Mouse (Mus musculus): Measurements from ENCODE around the gene Itgb4. TPM values are rescaled to one million over a fixed set of nuclear protein-coding genes. Genes with fewer than 3 reads are reported as not detected.
"Not testable (repeated sequence)": the region's sequence is repeated elsewhere in the genome, so short reads cannot be mapped to it uniquely, and the experiment has no call there.

Gene Itgb4
- polyA plus RNA-seq, 1 experiment from 2014 or later: 2.1 TPM

GRCm38 (mm10) chr11:116012262-116012947, 37.9 kb downstream of the Itgb4 start, which contains the start of gene Galk1:
Gene Galk1, minus strand, starts transcription at chr11:116012719.
- WGBS: under 1% methylated on average over 55 of the region's 55 CpGs
- peak within 1 kb of the TSS; percentile 72 for H3K27ac ChIP-seq
- H3K36me3 ChIP-seq: 0 out of 2 replicates have a peak, but pooled peaks cover 6% of the 10 kb centered on the region
- peak within 1 kb of the TSS; percentile 55 for H3K4me3 ChIP-seq
- peak; percentile 78 for ATAC-seq (ENCODE audit: low FRiP score)
- H3K4me2 ChIP-seq (replicated peaks): peak within 1 kb of the TSS; percentile 85
- peak within 1 kb of the TSS; percentile 77 for H3K9ac ChIP-seq
- no peaks in the 10 kb centered on the region for H3K9me3 ChIP-seq (replicated peaks)
- peaks cover 19% of the 10 kb centered on the region for H3K4me1 ChIP-seq
- peaks cover 2% of the 10 kb centered on the region; the same call in 1 of the 2 replicates for H3K27me3 ChIP-seq

DNA sequence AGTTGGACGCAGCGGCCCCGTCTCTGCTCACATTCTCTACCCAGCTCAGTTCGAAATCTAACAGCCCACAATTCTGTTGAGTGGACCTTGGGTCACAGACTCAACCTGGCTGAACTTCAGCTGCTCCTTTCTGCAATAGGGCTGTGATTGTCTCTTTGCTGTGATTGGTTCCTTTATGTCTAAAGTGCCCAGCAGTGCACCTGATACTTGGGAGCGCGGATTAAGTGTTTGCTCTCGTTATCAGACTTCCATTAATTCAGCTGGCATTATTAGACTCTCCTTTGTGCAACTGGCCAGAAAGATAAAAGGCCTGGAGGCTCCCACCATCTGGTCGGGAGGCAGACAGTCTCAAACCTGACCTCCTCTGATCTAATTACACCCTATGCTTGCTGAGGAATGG, 40.3 kb downstream of the Itgb4 start:
- peaks cover 2% of the 10 kb centered on the region; the same call in 1 of the 2 replicates for H3K27me3 ChIP-seq
- 0 out of 2 replicates have a peak, but pooled peaks cover 1% of the 10 kb centered on the region for H3K36me3 ChIP-seq
- H3K9me3 ChIP-seq (replicated peaks): no peaks in the 10 kb centered on the region
- H3K4me1 ChIP-seq: peaks cover 19% of the 10 kb centered on the region
- no peak overlapping the region for H3K4me3 ChIP-seq
- H3K27ac ChIP-seq: no peak overlapping the region
- H3K4me2 ChIP-seq (replicated peaks): no peak overlapping the region
- H3K9ac ChIP-seq: no peak overlapping the region
- no peak for ATAC-seq (ENCODE audit: low FRiP score)
- 70% methylated on average over 8 of the region's 8 CpGs for WGBS

GRCm38 (mm10) chr11:116018106-116018505, 43.6 kb downstream of the Itgb4 start:
- 31% methylated on average over 6 of the region's 6 CpGs for WGBS
- Histone ChIP-seq H3K9ac (no peak overlapping the region), H3K9me3 (replicated peaks) (no peaks in the 10 kb centered on the region), H3K4me2 (replicated peaks) (no peak overlapping the region), H3K4me1 (peaks cover 13% of the 10 kb centered on the region), H3K27me3 (no peaks in the 10 kb centered on the region), H3K36me3 (peaks cover 15% of the 10 kb centered on the region), H3K27ac (no peak overlapping the region), H3K4me3 (no peak overlapping the region)
- ATAC-seq (ENCODE audit: low FRiP score): no peak; the same call in 1 of the 2 replicates

DNA sequence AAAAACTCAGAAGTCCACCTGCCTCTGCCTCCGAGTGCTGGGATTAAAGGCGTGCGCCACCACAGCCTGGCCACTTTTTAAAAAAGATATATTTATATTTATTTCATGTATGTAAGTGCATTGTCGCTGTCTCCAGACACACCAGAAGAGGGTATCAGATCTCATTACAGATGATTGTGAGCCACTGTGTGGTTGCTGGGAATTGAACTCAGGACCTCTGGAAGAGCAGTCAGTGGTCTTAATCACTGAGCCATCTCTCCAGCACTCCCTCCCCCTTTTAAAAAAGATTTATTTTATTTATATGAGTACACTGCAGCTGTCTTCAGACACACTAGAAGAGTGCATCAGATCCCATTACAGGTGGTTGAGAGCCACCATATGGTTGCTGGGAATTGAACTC, 44.4 kb downstream of the Itgb4 start:
- WGBS: 96% methylated on average over 4 of the region's 4 CpGs
- H3K4me3 ChIP-seq; H3K4me2 ChIP-seq (replicated peaks); H3K9ac ChIP-seq; H3K27ac ChIP-seq; H3K9me3 ChIP-seq (replicated peaks); ATAC-seq (ENCODE audit: low FRiP score); H3K27me3 ChIP-seq: not testable (repeated sequence)
- Histone ChIP-seq H3K36me3 (peaks cover 15% of the 10 kb centered on the region), H3K4me1 (peaks cover 13% of the 10 kb centered on the region)

DNA sequence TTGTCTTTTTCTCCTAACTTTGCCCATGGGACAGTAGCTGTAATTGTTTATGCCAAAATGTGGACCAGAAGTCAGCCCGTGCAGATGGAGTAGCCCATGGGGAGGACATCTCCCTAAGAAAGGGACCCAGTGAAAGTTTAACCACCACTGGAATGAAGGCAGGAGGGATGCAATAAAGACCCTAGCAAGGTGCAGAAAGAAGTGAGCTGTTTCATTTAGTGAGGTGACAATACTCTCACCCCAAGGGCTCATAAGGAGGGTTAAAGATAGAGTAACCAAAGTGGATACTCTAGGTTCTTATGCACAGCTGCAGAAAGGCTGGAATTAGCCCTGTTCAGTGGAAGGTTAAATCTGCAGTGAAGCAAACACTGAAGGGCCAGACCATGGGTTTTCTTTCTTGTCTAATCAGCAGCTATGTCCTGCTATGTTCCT, 44.9 kb downstream of the Itgb4 start:
- H3K36me3 ChIP-seq: peaks cover 15% of the 10 kb centered on the region
- no peak overlapping the region for H3K27ac ChIP-seq
- ATAC-seq (ENCODE audit: low FRiP score): no peak
- H3K9me3 ChIP-seq (replicated peaks): no peaks in the 10 kb centered on the region
- no peak overlapping the region for H3K4me3 ChIP-seq
- H3K4me2 ChIP-seq (replicated peaks): no peak overlapping the region
- 49% methylated on average over 1 of the region's 1 CpGs for WGBS
- peaks cover 13% of the 10 kb centered on the region for H3K4me1 ChIP-seq
- H3K9ac ChIP-seq: no peak overlapping the region
- no peaks in the 10 kb centered on the region for H3K27me3 ChIP-seq

DNA sequence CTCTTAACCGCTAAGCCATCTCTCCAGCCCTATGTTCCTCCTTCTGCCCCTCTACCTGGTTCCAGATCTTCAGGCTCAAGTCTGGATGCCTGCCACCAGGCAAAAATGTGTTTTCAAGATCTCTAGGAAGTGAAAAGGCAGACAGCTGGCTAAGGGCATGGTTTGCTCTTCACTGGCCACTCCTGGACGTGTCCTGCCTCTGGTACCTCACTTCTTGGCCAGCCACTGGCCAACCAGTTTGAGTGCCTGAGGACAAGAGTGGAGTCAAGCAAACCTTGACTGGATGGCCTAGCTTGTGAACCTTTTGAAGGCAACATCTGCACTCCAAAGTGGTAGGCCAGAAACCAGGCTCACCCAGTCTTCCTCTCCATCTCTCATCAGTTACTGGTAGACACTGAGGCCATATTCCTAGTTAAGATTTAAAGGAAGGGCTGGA, 45.5 kb downstream of the Itgb4 start:
- no peak overlapping the region for H3K4me2 ChIP-seq (replicated peaks)
- H3K9me3 ChIP-seq (replicated peaks): no peaks in the 10 kb centered on the region
- peaks cover 15% of the 10 kb centered on the region for H3K36me3 ChIP-seq
- ATAC-seq (ENCODE audit: low FRiP score): no peak
- H3K4me3 ChIP-seq: no peak overlapping the region
- no peaks in the 10 kb centered on the region for H3K27me3 ChIP-seq
- H3K27ac ChIP-seq: peak overlapping the region; percentile 4; the same call in 1 of the 2 replicates
- no peak overlapping the region for H3K9ac ChIP-seq
- peaks cover 13% of the 10 kb centered on the region for H3K4me1 ChIP-seq
- 79% methylated on average over 2 of the region's 2 CpGs for WGBS

- Histone ChIP-seq H3K4me2 (replicated peaks) (no peak overlapping the region), H3K4me1 (peaks cover 13% of the 10 kb centered on the region), H3K27ac (no peak overlapping the region), H3K4me3 (no peak overlapping the region), H3K27me3 (no peaks in the 10 kb centered on the region), H3K9ac (no peak overlapping the region), H3K36me3 (peaks cover 15% of the 10 kb centered on the region), H3K9me3 (replicated peaks) (no peaks in the 10 kb centered on the region)
- ATAC-seq (ENCODE audit: low FRiP score): no peak
- 68% methylated on average over 1 of the region's 1 CpGs for WGBS
Measured at GRCm38 (mm10) chr11:116020519-116020922, 46.0 kb downstream of the Itgb4 start.

GRCm38 (mm10) chr11:116021328-116022220, 47.1 kb downstream of the Itgb4 start:
- H3K9ac ChIP-seq: no peak overlapping the region
- H3K4me1 ChIP-seq: peaks cover 13% of the 10 kb centered on the region
- no peak overlapping the region for H3K27ac ChIP-seq
- H3K36me3 ChIP-seq: peaks cover 15% of the 10 kb centered on the region
- peak overlapping the region; percentile 59 for H3K4me2 ChIP-seq (replicated peaks)
- H3K27me3 ChIP-seq: no peaks in the 10 kb centered on the region
- ATAC-seq (ENCODE audit: low FRiP score): no peak
- no peaks in the 10 kb centered on the region for H3K9me3 ChIP-seq (replicated peaks)
- WGBS: 84% methylated on average over 6 of the region's 6 CpGs
- peak overlapping the region; percentile 3; the same call in 1 of the 2 replicates for H3K4me3 ChIP-seq

DNA sequence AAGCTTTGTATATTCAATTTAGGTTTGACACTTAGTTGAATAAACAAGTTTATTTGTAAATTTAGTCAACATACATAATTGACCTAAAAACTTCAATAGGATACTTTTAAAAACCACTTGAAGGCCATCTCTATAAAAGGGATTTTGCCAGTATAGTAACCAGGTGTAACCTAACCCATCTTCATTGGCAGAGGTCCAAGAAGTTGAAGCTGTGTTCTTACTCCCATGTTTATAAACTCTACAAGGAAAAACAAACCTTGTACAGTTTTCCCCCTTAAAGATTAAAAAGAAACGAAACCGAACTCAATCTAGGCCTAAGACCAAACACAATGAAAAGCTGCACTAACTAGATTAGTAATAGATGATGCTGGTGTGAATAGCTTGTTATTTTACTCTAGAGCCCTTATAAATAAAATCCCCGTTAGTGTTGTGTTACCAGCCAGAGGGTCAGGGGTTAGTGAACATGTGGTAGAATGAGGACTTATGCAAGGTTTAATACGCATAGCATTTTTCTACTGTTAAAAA, 47.8 kb downstream of the Itgb4 start:
- 83% methylated on average over 4 of the region's 4 CpGs for WGBS
- Histone ChIP-seq H3K27ac (no peak overlapping the region), H3K9ac (peak overlapping the region; percentile 25)

DNA sequence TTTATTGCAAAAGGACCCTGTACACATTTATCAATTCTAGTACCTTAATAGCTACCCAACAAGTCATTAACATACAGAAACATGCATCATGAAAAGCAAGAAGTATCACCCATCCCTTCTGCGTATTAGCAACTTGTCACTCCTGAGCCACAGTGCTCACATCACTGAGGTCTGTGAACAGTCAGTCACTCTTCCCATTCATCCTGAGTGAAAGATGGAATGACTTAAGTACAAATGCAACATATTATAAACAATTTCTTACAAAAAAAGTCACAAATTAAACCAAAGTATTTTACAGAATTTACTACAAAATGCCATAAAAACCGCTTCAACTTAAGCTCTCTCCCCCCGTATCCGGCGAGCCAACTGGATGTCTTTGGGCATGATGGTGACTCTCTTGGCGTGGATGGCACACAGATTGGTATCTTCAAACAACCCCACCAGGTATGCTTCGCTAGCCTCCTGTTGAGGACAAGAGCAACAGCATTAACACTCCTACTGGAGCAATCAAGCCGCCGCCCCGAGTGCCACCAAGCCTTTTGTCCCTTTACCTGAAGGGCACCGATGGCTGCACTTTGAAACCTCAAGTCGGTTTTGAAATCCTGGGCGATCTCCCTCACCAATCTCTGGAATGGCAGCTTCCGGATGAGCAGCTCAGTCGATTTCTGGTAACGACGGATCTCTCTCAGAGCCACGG, 48.7 kb downstream of the Itgb4 start:
- ATAC-seq (ENCODE audit: low FRiP score); H3K9me3 ChIP-seq (replicated peaks); H3K27me3 ChIP-seq: not testable (repeated sequence)
- WGBS: 8% methylated on average over 18 of the region's 18 CpGs
- Histone ChIP-seq H3K4me3 (peak overlapping the region; percentile 97), H3K36me3 (peaks cover 15% of the 10 kb centered on the region), H3K4me2 (replicated peaks) (peak overlapping the region; percentile 59), H3K4me1 (peaks cover 13% of the 10 kb centered on the region), H3K9ac (peak overlapping the region; percentile 100), H3K27ac (peak overlapping the region; percentile 99)

More for the DNA sequence above, 47.8 kb downstream of the Itgb4 start:
- H3K9me3 ChIP-seq (replicated peaks): no peaks in the 10 kb centered on the region
- no peak for ATAC-seq (ENCODE audit: low FRiP score)
- peak overlapping the region; percentile 59 for H3K4me2 ChIP-seq (replicated peaks)
- peaks cover 15% of the 10 kb centered on the region for H3K36me3 ChIP-seq
- H3K4me3 ChIP-seq: peak overlapping the region; percentile 29
- H3K27me3 ChIP-seq: no peaks in the 10 kb centered on the region
- peaks cover 13% of the 10 kb centered on the region for H3K4me1 ChIP-seq

DNA sequence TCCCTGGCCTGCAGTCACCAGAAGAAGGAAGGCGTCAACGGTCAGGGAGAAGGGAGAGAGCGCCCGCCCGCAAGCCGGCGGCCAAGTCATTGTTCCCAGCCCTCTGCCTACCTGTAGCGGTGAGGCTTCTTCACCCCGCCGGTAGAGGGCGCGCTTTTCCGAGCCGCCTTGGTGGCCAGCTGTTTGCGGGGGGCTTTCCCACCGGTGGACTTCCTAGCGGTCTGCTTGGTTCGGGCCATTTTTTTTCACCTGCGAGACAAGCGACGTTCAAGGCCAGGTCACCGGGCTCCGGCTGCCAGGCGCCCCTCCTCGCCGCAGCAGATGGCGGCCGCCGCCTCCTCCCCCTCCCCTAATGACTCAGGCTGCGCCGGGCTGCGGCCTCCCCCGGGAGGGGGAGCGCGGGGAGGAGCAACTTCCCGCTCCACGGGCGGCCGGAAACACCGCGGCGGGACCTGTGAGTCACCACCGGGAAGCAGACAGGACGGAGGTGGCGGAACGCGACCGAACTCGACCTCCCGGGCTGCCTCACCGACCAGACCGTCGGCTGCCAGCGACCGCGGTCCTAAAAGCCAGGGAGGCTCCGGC, 49.4 kb downstream of the Itgb4 start:
- under 1% methylated on average over 57 of the region's 57 CpGs for WGBS
- H3K9ac ChIP-seq: peak overlapping the region; percentile 100

More for the DNA sequence above, 49.4 kb downstream of the Itgb4 start:
- H3K4me3 ChIP-seq: peak overlapping the region; percentile 97
- peak; percentile 73 for ATAC-seq (ENCODE audit: low FRiP score)
- H3K27ac ChIP-seq: peak overlapping the region; percentile 99
- peaks cover 13% of the 10 kb centered on the region for H3K4me1 ChIP-seq
- H3K36me3 ChIP-seq: peaks cover 15% of the 10 kb centered on the region
- H3K27me3 ChIP-seq: no peaks in the 10 kb centered on the region
- no peaks in the 10 kb centered on the region for H3K9me3 ChIP-seq (replicated peaks)
- H3K4me2 ChIP-seq (replicated peaks): peak overlapping the region; percentile 59
